Mouse (Mus musculus) A20 (cell line): ENCODE data around the gene Cul7.

Source experiments
- DNase-seq: peaks from one replicate; pipeline ENCODE4 v3.0.0-alpha.2; 2011; ENCODE audit warnings: low read depth, low spot score

Gene Cul7

GRCm38 (mm10) chr17:46704887-46705835 lies 55.0 kb downstream of the Cul7 start, which contains the start of gene Ppp2r5d:
Ppp2r5d (minus strand) TSS chr17:46705111.
- DNase-seq: peak; percentile 98

DNA sequence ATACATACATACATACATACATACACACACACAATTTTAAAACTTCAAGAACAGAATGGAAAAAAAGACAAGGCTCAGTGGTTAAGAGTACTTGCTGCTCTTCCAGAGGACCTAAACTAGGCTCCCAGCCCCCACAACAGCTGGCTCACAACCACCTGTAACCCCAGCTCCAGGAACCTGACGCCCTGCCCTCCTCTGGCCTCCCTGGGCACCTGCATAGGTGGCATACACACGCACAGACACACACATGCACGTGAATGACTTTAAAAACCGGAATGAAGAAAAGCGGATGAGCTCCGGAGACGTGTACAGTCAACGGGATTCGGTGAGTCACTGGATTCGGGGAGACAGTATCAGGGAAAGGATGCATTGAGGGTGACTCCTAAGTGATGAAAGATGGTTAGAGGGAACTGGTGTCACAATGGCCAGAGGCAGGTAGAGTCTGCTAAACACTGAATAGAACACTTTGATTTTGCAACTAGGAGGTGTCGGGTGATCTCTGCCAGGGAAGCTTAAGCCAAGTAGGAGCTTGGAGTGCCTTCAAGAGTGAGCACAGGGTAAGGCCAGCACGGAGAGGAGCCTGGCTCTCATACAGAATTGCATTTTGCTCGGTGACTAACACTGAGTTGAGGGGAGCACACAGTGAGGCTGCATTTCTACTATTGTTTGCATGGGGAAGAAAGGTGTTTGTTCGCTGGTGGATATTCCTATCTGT lies 56.4 kb downstream of the Cul7 start:
- DNase-seq: no peak

GRCm38 (mm10) chr17:46710959-46711597 lies 60.9 kb downstream of the Cul7 start, which contains the start of gene Pex6:
Pex6 (plus strand) TSS chr17:46711463.
- peak; percentile 96 for DNase-seq

DNA sequence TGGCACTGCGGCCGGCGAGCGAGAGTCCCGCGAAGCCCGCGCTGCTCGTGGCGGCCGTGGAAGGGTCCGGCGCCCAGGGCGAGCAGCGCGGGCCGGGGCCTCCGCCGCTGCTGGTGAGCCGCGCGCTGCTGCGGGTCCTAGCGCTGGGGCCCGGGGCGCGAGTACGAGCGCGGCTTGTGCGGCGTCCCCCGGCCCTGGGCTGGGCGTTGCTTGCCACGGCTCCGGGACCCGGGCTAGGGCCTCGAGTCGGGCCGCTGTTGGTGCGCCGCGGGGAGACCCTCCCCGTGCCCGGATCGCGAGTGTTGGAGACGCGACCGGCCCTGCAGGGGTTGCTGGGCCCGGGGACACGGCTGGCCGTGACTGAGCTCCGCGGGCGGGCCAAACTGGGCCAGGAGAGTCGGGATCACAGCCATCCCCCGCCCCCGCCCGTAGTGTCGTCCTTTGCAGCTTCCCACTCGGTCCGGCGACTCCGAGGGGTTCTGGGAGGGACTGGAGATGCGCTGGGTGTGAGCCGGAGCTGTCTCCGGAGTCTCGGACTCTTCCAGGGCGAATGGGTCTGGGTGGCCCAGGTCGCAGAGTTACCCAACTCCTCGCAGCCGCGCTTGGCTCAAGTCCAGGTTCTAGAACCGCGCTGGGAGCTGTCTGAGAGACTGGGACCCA lies 61.6 kb downstream of the Cul7 start:
- DNase-seq: peak; percentile 30

GRCm38 (mm10) chr17:46712442-46712841 lies 62.3 kb downstream of the Cul7 start:
- no peak for DNase-seq

GRCm38 (mm10) chr17:46713849-46714248 lies 63.7 kb downstream of the Cul7 start:
- no peak for DNase-seq
